Mouse (Mus musculus) neutrophil, adult 59 days (primary cell): Measurements from ENCODE around the gene Prpf31. TPM values are rescaled to one million over a fixed set of nuclear protein-coding genes. Genes with fewer than 3 reads are reported as not detected.

Source experiments
- total RNA-seq, 2 experiments: library from RNA; stranded (reverse); gene quantifications; 1 replicate in 1 of 2; 2 replicates in 1 of 2; pipeline ENCODE4 v1.2.4; 2023

The Prpf31 gene
- total RNA-seq: 10 to 100 TPM; 25.9 to 35.3 TPM

DNA sequence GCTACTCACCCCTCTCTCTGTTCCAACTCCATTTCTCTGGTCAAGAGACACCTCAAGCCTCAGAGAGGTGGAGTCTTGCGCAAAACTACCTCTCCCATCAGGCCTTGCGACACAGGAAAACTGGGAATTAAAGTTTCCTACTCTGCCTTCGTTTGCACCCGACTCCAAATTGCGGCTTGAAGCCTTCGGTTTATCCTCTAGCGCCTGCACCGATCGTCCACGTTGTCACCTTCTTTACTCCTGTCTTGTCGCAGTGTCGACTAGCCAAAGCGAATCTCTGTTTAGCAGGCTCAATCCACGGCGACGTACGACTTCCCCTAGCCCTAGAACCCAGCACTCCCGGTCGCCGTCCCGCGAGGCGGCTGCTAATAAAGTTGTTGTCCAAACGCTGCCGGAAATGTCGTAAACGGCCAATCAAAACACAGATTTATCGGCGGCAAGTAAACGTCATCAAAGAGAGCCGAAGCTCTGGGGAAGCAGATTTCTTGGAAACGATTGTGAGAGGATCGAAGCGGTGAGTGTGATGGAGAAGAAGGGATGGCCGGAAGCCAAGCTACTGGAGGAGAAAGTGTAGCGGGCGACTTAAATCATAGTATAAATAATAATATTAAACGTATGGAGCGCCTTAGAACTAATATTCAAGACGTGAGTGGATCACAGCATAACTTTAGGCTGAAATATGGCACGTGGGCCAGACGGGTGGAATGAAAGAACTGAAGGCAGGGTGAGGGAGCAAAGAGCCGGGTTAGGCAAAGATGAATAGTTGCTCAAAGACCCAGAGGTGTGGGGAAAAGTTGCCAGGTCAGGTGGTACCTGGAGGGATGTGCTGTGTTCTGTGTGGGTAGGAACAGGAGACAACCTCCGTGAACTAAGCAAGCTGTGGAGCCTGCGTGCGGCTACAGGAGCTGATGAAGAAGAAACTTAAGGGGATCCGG is at the start of gene Prpf31, which contains the start of gene Tfpt:
Prpf31 (plus strand) TSS at position 443 of the 935 bp plus-strand sequence.
Tfpt (minus strand) TSS at position 387 of the 935 bp plus-strand sequence.

GRCm38 (mm10) chr7:3616057-3616388 is 13.8 kb upstream of the Prpf31 start, which contains the start of gene Oscar:
Gene Oscar, minus strand, starts transcription at chr7:3616157.

GRCm38 (mm10) chr7:3617242-3617995 is 12.4 kb upstream of the Prpf31 start, which contains the start of gene Ndufa3:
Gene Ndufa3, plus strand, starts transcription at chr7:3617373.

DNA sequence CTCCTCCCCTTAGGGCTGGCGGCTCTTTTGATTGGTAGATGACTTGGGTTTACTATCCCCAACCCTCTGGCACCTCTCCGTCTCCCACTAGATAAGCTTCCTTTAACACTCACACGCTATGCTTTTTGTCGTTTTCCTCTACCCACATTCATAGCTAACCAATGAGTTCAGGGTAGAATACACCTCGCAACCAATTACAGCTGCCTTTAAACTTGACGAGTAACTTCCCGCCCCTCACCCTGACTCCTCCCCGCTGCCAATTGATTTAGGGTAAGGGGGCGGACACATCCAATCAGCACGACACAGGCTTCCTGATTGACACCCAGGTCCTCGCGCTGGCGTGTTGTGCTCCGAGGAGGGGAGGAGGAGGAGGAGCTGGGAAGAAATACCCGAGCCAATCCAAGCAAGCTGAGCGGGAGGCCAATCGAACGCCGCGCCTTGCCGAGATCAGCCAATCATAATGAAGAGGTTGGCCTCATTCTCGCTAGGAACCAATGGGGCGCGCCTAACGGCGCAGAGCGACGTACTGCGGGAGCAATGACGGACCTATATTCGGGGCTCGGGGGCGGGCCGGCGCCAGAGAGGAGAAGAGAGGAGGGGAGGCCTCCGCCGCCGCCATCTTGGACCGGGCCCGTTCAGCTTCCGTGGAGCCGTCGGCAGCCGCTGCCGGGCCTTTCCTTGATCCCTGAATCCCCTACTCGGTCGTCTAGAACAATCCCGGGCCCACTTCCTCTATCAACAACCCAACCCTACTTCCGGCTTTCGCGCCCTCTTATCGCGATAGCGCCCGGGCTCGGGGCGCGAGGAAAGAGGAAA is 15.1 kb downstream of the Prpf31 start, which contains the start of gene Cnot3:
Cnot3 (plus strand) TSS at position 597 of the 816 bp plus-strand sequence.

DNA sequence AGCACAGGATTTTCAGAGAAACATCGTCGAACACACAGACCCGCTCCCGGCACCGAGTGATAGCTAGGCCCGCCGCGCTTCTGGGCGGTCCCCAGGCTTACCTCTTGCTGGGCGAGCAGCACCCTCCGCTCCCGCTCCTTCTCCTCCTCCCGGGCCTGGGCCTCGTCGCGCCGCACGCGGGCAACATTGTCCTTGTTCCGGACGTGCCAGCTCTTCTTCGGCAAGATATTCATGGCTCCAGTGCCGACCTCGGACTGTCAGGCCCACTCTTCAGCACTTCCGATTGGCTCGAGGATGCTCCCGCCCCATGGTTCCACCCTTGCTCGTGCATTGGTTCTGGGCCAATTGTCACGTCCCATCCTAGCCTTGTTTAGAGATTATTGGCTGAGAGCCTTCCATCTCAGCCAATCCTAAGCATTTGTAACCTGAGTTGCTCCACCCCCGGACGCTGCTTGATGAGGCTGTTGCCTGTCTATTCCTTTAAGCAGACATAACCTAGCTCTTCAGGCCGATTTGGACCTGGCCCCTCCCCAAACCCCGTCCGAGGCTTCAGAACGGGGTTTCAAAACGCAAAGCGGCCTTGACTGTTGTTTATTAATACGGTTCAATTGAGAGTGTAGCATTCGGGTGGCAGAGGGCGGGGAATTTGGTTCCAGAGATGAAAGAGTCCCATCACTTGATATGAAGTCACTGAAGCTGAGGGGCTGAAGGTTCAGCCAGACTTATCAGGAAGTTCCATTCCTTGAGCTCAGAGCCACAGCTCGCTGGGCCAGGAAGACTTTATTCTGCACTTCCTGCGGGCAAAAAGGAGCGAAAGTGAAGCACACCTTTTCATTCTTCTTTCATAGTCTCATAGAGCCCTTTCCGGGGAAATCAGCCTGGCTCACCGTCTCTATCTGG is 35.7 kb downstream of the Prpf31 start, which contains the start of gene Leng1:
Leng1 (minus strand) TSS at position 626 of the 900 bp plus-strand sequence.

DNA sequence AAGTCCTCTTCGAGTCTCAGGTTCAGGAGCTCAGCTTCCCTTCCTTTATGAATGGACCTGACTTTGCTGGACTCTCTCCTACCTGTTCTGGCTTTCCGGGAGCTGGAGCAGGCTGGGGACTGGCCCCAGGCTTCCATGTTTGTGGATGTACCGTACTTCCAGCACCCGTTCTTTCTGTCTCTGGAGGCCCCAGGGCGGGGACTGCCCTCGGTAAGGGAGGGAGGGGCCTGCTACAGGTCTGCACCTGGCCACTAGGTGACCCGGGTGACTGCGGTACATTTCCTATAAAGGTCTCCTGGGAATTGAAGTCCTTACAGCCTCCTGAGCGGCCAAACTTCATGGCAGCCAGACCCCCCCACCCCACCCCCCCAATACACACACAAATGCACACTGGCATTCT is 47.6 kb downstream of the Prpf31 start, which contains the start of gene Tmc4:
Tmc4 (minus strand) TSS at position 212 of the 400 bp plus-strand sequence.

Other genes with a start within 250 kb of the Prpf31 start
- gene Cacng8, start 239.3 kb upstream of the Prpf31 start, total RNA-seq: under 1 TPM in 1 of 2 experiments, not detected in 1; 0.26 TPM
- not detected for gene Cacng6, start 205.8 kb upstream of the Prpf31 start, total RNA-seq
- gene Tarm1, start 127.4 kb upstream of the Prpf31 start, total RNA-seq: 10 to 100 TPM; 46.9 to 62.3 TPM
- gene Oscar, start 13.8 kb upstream of the Prpf31 start, total RNA-seq: not detected
- gene Ndufa3, start 12.6 kb upstream of the Prpf31 start, total RNA-seq: 100 to 1,000 TPM; 323 to 351 TPM
- 10 to 100 TPM; 18.4 to 22.2 TPM for gene Tfpt, start 56 bp upstream of the Prpf31 start, total RNA-seq
- gene Cnot3, start 15.3 kb downstream of the Prpf31 start, total RNA-seq: 10 to 100 TPM; 81.0 to 91.7 TPM
- 1 to 10 TPM; 6.3 to 6.8 TPM for gene Leng1, start 35.9 kb downstream of the Prpf31 start, total RNA-seq
- 10 to 100 TPM; 19.5 to 25.0 TPM for gene Tmc4, start 47.6 kb downstream of the Prpf31 start, total RNA-seq
- gene Tsen34, start 62.9 kb downstream of the Prpf31 start, total RNA-seq: 10 to 100 TPM; 42.1 to 45.6 TPM
- 100 to 1,000 TPM; 173 to 189 TPM for gene Mboat7, start 63.5 kb downstream of the Prpf31 start, total RNA-seq
- 1,000 to 10,000 TPM; 1,095 to 1,164 TPM for gene Rps9, start 74.0 kb downstream of the Prpf31 start, total RNA-seq
- gene Pirb, start 90.4 kb downstream of the Prpf31 start, total RNA-seq: 100 to 1,000 TPM; 315 to 328 TPM
- gene Gm15448, start 195.7 kb downstream of the Prpf31 start, total RNA-seq: 10 to 100 TPM; 81.5 to 86.2 TPM
- 10 to 100 TPM; 80.0 to 81.8 TPM for gene Pira2, start 215.1 kb downstream of the Prpf31 start, total RNA-seq